Mouse (Mus musculus): ENCODE results near the gene Batf.
"Not testable (repeated sequence)": the region's sequence is repeated elsewhere in the genome, so short reads cannot be mapped to it uniquely, and the experiment has no call there.

The Batf gene

GRCm38 (mm10) chr12:85686466-85687216 is at the start of gene Batf:
Batf (plus strand) TSS chr12:85686669.
- DNase-seq (ENCODE audit: extremely low read depth, low read depth, low spot score) = no peak

- no peak for DNase-seq (ENCODE audit: extremely low read depth, low read depth, low spot score)
These were observed 48.5 kb upstream of the Batf start for GRCm38 (mm10) chr12:85637932-85638331.

- DNase-seq (ENCODE audit: extremely low read depth, low read depth, low spot score) = no peak
These were observed 47.7 kb upstream of the Batf start for GRCm38 (mm10) chr12:85638541-85639325.

- DNase-seq (ENCODE audit: extremely low read depth, low read depth, low spot score) = no peak
These were observed 47.0 kb upstream of the Batf start for GRCm38 (mm10) chr12:85639326-85640008.

GRCm38 (mm10) chr12:85640852-85641563 is 45.5 kb upstream of the Batf start:
- no peak for DNase-seq (ENCODE audit: extremely low read depth, low read depth, low spot score)

GRCm38 (mm10) chr12:85641564-85641931 is 44.9 kb upstream of the Batf start:
- DNase-seq (ENCODE audit: extremely low read depth, low read depth, low spot score) = no peak

GRCm38 (mm10) chr12:85643735-85644134 is 42.7 kb upstream of the Batf start:
- peak; percentile 98 for DNase-seq (ENCODE audit: extremely low read depth, low read depth, low spot score)

- DNase-seq (ENCODE audit: extremely low read depth, low read depth, low spot score) = no peak
These were observed 40.8 kb upstream of the Batf start for GRCm38 (mm10) chr12:85645664-85646063.

- DNase-seq (ENCODE audit: extremely low read depth, low read depth, low spot score) = no peak
These were observed 39.1 kb upstream of the Batf start for GRCm38 (mm10) chr12:85647346-85647745.

GRCm38 (mm10) chr12:85647955-85648354 is 38.5 kb upstream of the Batf start:
- DNase-seq (ENCODE audit: extremely low read depth, low read depth, low spot score) = no peak

GRCm38 (mm10) chr12:85659319-85659718 is 27.1 kb upstream of the Batf start:
- DNase-seq (ENCODE audit: extremely low read depth, low read depth, low spot score) = peak; percentile 33

- DNase-seq (ENCODE audit: extremely low read depth, low read depth, low spot score) = no peak
These were observed 25.6 kb upstream of the Batf start for GRCm38 (mm10) chr12:85660855-85661254.

- DNase-seq (ENCODE audit: extremely low read depth, low read depth, low spot score) = not testable (repeated sequence)
These were observed 24.2 kb upstream of the Batf start for GRCm38 (mm10) chr12:85662232-85662631.

- DNase-seq (ENCODE audit: extremely low read depth, low read depth, low spot score) = no peak
These were observed 23.6 kb upstream of the Batf start for GRCm38 (mm10) chr12:85662896-85663295.

GRCm38 (mm10) chr12:85666112-85666511 is 20.4 kb upstream of the Batf start:
- no peak for DNase-seq (ENCODE audit: extremely low read depth, low read depth, low spot score)

GRCm38 (mm10) chr12:85667071-85667470 is 19.4 kb upstream of the Batf start:
- DNase-seq (ENCODE audit: extremely low read depth, low read depth, low spot score) = no peak

- DNase-seq (ENCODE audit: extremely low read depth, low read depth, low spot score) = no peak
These were observed 17.8 kb upstream of the Batf start for GRCm38 (mm10) chr12:85668696-85669095.

- no peak for DNase-seq (ENCODE audit: extremely low read depth, low read depth, low spot score)
These were observed 16.4 kb upstream of the Batf start for GRCm38 (mm10) chr12:85670080-85670479.

GRCm38 (mm10) chr12:85673914-85674313 is 12.6 kb upstream of the Batf start:
- DNase-seq (ENCODE audit: extremely low read depth, low read depth, low spot score) = no peak

GRCm38 (mm10) chr12:85679117-85679516 is 7.4 kb upstream of the Batf start:
- DNase-seq (ENCODE audit: extremely low read depth, low read depth, low spot score) = no peak

- DNase-seq (ENCODE audit: extremely low read depth, low read depth, low spot score) = no peak
These were observed 6.7 kb upstream of the Batf start for GRCm38 (mm10) chr12:85679808-85680207.

All from fat pad, adult 2 months (tissue).